Mouse (Mus musculus) olfactory bulb, adult 2 months (tissue): Measurements from ENCODE around the gene Sf3a2.

ENCODE experiments used
- CTCF ChIP-seq: fragments of 200-500 bp; IDR thresholded peaks from 2 replicates; pipeline ENCODE4 v1.5.1; 2012; ENCODE audit warnings: low read depth, mild to moderate bottlenecking, low read length, moderate library complexity; ENCODE audit not compliant: insufficient read depth
- POLR2A ChIP-seq: fragments of 200-500 bp; IDR thresholded peaks from 2 replicates; pipeline ENCODE4 v1.6.1; 2012; ENCODE audit warnings: mild to moderate bottlenecking, low read depth, low read length, moderate library complexity; ENCODE audit not compliant: insufficient read depth

DNA sequence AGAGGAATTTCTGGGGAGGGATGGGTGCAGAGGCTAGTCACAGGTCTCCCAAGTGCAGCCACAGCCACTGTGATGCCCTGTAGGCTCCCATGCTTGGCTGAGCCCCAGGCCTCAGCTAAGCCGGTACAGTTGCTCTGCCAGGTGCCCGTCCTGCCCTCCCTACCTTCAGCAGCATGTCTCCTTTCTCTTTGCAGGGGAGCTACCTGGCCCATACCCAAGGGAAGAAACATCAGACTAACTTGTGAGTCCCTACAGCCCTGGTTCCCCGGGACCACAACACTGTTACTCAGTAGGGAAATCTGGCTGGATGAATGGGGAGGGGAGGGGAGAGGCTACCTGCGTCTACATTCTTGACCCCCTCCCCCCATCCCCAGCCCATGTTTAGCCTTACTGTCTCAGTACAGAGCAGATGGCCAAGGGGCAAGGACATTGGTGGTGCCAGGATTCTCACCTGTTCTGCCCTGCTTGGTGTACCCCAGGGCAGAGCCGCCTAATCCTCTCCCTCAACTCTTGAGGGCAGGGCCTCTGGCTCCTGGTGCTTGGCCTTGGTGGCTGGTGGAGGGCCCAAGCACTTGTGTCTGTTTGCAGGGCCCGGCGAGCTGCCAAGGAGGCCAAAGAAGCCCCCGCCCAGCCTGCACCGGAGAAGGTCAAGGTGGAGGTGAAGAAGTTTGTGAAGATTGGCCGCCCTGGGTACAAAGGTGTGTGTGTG, 4.4 kb downstream of the Sf3a2 start:
- TF ChIP-seq POLR2A, result no peak
- TF ChIP-seq CTCF, result no peak
